Mouse (Mus musculus) lung, embryonic 14.5 days (tissue): ENCODE data around the gene Cpsf6. TPM values are rescaled to one million over a fixed set of nuclear protein-coding genes. Genes with fewer than 3 reads are reported as not detected.
A peak's percentile ranks its signal among the peaks of the same experiment; 100 is the strongest.

Source experiments
- ATAC-seq: fragments of 200-750 bp; cut with Nextera tagmentation; 2 replicates; pipeline ENCODE4 v1.8.0; 2017; ENCODE audit warnings: mild to moderate bottlenecking, moderate TSS enrichment, moderate library complexity; ENCODE audit not compliant: insufficient read depth
- DNase-seq: peaks from one replicate; pipeline ENCODE4 v3.0.0-alpha.2; 2015
- H3K27ac ChIP-seq: fragments of 300-500 bp; sonication (generic); 2 replicates; pipeline ENCODE4 v1.5.1; 2014; ENCODE audit warnings: low read depth, mild to moderate bottlenecking, moderate library complexity
- H3K27me3 ChIP-seq: fragments of 300-500 bp; sonication (generic); 2 replicates; pipeline ENCODE4 v1.6.1; 2014; ENCODE audit warnings: low read length, control low read depth; ENCODE audit not compliant: insufficient read depth
- H3K36me3 ChIP-seq: fragments of 300-500 bp; sonication (generic); 2 replicates; pipeline ENCODE4 v1.6.1; 2014; ENCODE audit warnings: control low read depth; ENCODE audit not compliant: insufficient read depth
- H3K4me1 ChIP-seq: fragments of 300-500 bp; sonication (generic); 2 replicates; pipeline ENCODE4 v1.6.1; 2014; ENCODE audit warnings: antibody characterized with exemption, control low read depth; ENCODE audit not compliant: insufficient read depth
- H3K4me2 ChIP-seq: fragments of 300-500 bp; sonication (generic); 2 replicates; pipeline ENCODE4 v1.6.1; 2014; ENCODE audit warnings: mild to moderate bottlenecking
- H3K4me3 ChIP-seq: fragments of 300-500 bp; sonication (generic); 2 replicates; pipeline ENCODE4 v1.5.1; 2014; ENCODE audit warnings: low read depth, low read length
- H3K9ac ChIP-seq: fragments of 300-500 bp; sonication (generic); 2 replicates; pipeline ENCODE4 v1.6.1; 2014
- H3K9me3 ChIP-seq: fragments of 300-500 bp; sonication (generic); 2 replicates; pipeline ENCODE4 v1.6.1; 2016; ENCODE audit warnings: low read depth, low read length, control low read depth
- CTCF ChIP-seq: IDR thresholded peaks from 2 replicates; pipeline ENCODE4 v1.5.1; 2016; ENCODE audit warnings: antibody characterized with exemption, low read depth
- WGBS: fragments of 180-500 bp; shearing (Covaris S2); extraction: QIAGEN DNeasy Blood & Tissue Kit; methylation state at CpG from one replicate; pipeline ENCODE4 v1.1.7; 2014; 5-methylcytosine and 5-hydroxymethylcytosine counted together
- polyA plus RNA-seq: library from polyadenylated mRNA; unstranded; fragments of >200 nt; fragmentation: Nextera tagmentation; extraction: Ambion mirVana; gene quantifications from 2 replicates; pipeline ENCODE4 v1.2.1, GENCODE M21; 2014

Gene Cpsf6
- polyA plus RNA-seq, 1 experiment from 2014 or later: 201 TPM

- ATAC-seq (no peak), DNase-seq (peak; percentile 71)
- TF ChIP-seq CTCF: peak; percentile 77
- Histone ChIP-seq H3K4me3 (no peak overlapping the region), H3K27me3 (no peaks in the 10 kb centered on the region), H3K9me3 (no peaks in the 10 kb centered on the region), H3K4me1 (no peaks in the 10 kb centered on the region), H3K4me2 (no peak overlapping the region), H3K27ac (no peak overlapping the region), H3K36me3 (no peaks in the 10 kb centered on the region), H3K9ac (no peak overlapping the region)
- WGBS: 63% methylated on average over 20 of the region's 20 CpGs
Observed at GRCm38 (mm10) chr10:117402403-117403333, 22.9 kb upstream of the Cpsf6 start.

DNA sequence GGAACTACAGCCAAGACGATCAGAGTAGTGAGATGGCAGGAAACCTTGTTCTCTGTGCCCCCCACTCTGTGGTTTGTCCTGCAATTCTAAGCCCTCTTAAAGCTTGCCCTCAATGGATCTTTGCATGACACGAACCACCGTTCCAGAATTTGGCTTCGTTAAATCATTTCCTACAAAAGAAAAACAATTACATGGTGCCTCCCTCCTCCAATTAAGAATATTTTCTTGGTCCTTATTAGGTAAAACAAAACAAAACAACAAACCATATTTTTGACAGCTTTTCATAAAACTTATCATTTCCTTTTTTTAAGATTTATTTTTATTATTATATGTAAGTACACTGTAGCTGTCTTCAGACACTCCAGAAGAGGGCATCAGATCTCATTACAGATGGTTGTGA lies 21.5 kb upstream of the Cpsf6 start:
- WGBS: 88% methylated on average over 4 of the region's 4 CpGs
- no peaks in the 10 kb centered on the region for H3K27me3 ChIP-seq
- H3K4me3 ChIP-seq: no peak overlapping the region
- no peak for TF ChIP-seq CTCF
- ATAC-seq (no peak), DNase-seq (no peak)
- no peak overlapping the region for H3K27ac ChIP-seq
- no peaks in the 10 kb centered on the region for H3K36me3 ChIP-seq
- no peaks in the 10 kb centered on the region for H3K9me3 ChIP-seq
- H3K4me2 ChIP-seq: no peak overlapping the region
- H3K9ac ChIP-seq: no peak overlapping the region
- no peaks in the 10 kb centered on the region for H3K4me1 ChIP-seq

DNA sequence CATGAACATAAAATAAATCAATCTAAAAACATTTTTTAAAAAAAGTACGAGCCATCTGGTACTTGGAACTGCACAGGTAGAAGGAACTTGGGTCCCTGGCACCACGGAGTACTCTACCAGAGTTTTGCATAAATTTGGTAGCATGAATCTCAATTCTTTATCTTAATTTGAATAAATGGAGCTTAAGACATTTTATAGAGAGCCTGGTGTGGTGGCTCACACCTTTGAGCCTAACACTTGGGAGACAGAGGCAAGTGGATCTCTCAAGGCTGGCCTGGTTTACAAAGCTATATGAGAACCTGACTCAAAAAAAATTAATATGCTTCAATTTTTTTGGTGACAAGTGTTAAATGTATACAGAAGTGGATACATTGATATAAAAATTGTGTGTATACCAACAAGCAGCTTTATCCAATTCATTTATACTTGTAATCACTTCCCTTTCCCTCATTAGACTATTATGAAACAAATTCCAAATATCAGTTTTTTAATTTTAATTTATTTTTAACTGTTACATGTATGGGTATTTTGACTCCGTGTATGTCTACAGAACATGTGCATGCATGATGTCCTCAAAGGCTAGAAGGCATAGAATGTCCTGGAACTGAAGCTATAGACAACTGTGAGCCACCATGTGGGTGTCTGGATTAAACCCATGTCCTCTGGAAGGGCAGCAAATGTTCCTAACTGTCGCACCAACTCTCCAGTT lies 20.6 kb upstream of the Cpsf6 start:
- 81% methylated on average over 4 of the region's 4 CpGs for WGBS
- H3K27me3 ChIP-seq: no peaks in the 10 kb centered on the region
- no peaks in the 10 kb centered on the region for H3K36me3 ChIP-seq
- H3K27ac ChIP-seq: no peak overlapping the region
- no peak overlapping the region for H3K9ac ChIP-seq
- no peak overlapping the region for H3K4me2 ChIP-seq
- no peaks in the 10 kb centered on the region for H3K9me3 ChIP-seq
- no peak for TF ChIP-seq CTCF
- ATAC-seq: no peak
- DNase-seq: no peak
- H3K4me1 ChIP-seq: no peaks in the 10 kb centered on the region
- no peak overlapping the region for H3K4me3 ChIP-seq

DNA sequence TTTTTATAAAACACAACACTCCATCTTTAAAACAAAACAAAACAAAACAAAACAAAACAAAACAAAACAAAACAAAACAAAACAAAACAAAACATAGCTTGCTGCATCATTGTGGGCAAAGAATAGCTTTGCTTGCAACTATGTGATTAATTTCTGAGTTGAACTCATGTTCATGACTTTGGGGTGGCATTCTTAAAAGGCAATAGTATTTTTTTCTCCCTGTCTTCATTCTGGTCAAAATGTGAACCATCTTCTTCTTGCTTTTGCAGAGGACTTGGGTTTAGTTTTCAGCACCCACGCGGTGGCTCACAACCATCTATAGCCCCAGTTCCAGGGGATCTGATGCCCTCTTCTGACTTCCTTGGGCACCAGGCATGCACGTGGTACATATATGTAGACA lies 20.0 kb upstream of the Cpsf6 start:
- no peaks in the 10 kb centered on the region for H3K9me3 ChIP-seq
- H3K9ac ChIP-seq: no peak overlapping the region
- 89% methylated on average over 3 of the region's 3 CpGs for WGBS
- DNase-seq (no peak), ATAC-seq (no peak)
- no peaks in the 10 kb centered on the region for H3K4me1 ChIP-seq
- TF ChIP-seq CTCF: no peak
- no peak overlapping the region for H3K27ac ChIP-seq
- H3K36me3 ChIP-seq: no peaks in the 10 kb centered on the region
- H3K27me3 ChIP-seq: no peaks in the 10 kb centered on the region
- no peak overlapping the region for H3K4me2 ChIP-seq
- H3K4me3 ChIP-seq: no peak overlapping the region

DNA sequence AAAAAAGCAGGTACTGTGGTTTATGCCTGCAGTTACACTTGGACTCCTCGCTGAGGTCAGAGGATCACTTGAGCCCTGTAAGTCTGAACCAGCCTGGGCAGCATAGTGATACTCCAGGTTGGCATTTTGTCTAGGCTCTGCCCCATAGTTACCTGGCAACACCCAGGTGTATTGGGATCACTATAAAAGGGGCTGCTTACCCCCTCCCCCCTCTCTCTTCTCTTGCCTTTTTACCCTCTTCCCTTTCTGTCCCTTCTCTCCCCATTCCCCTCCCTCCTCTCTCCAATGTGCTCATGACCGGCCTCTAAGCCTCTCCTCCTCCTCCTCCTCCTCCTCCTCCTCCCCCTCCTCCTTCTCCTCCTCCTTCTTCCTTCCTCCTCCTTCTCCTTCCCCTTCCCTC lies 19.4 kb upstream of the Cpsf6 start:
- Histone ChIP-seq H3K9ac (no peak overlapping the region), H3K9me3 (no peaks in the 10 kb centered on the region), H3K27me3 (no peaks in the 10 kb centered on the region), H3K27ac (no peak overlapping the region), H3K4me3 (no peak overlapping the region), H3K36me3 (no peaks in the 10 kb centered on the region), H3K4me2 (no peak overlapping the region), H3K4me1 (no peaks in the 10 kb centered on the region)
- no peak for TF ChIP-seq CTCF
- ATAC-seq: no peak
- DNase-seq: no peak
- WGBS: 44% methylated on average over 2 of the region's 2 CpGs

DNA sequence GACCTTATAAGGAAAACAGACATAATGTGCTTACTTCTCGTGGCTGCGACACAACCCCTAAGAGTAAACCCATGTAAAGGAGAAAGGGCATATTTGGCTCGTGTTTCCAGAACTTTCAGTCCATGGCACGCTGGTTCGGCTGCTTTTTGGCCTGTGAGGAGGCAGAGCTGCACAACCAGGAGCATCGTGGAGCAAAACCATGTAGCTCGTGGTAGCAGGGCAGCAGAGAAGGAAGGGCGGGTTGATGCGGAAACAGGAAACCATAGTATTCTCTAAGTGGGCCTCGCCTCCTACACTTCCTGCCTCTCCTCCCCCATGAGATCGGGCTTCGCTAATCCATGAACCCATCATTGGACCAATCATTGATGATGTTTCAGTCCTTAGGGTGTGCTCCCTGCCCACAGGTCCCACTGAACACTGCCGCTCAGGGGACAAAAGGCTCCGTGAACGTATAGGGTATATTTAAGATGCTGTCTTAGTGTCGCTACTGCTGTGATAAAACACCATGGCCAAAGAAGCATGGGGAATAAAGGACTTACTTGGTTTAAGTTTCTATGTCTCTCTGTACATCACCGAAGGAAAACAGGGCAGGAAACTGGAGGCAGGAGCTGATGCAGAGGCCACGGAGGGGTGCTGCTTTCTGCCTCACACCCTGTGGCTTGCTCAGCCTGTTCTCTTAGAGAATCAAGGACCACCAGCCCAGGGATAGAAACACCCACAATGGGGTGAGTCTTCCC lies 18.4 kb upstream of the Cpsf6 start:
- DNase-seq (no peak), ATAC-seq (no peak)
- no peak overlapping the region for H3K27ac ChIP-seq
- no peaks in the 10 kb centered on the region for H3K4me1 ChIP-seq
- no peak for TF ChIP-seq CTCF
- H3K4me2 ChIP-seq: no peak overlapping the region
- no peak overlapping the region for H3K4me3 ChIP-seq
- H3K36me3 ChIP-seq: no peaks in the 10 kb centered on the region
- 71% methylated on average over 18 of the region's 18 CpGs for WGBS
- H3K9ac ChIP-seq: no peak overlapping the region
- no peaks in the 10 kb centered on the region for H3K27me3 ChIP-seq
- H3K9me3 ChIP-seq: no peaks in the 10 kb centered on the region

GRCm38 (mm10) chr10:117397106-117397625 lies 17.4 kb upstream of the Cpsf6 start:
- Histone ChIP-seq H3K4me2 (peak overlapping the region; percentile 45), H3K27ac (no peak overlapping the region), H3K27me3 (no peaks in the 10 kb centered on the region), H3K9ac (no peak overlapping the region), H3K4me1 (no peaks in the 10 kb centered on the region), H3K4me3 (no peak overlapping the region), H3K36me3 (no peaks in the 10 kb centered on the region), H3K9me3 (no peaks in the 10 kb centered on the region)
- DNase-seq: no peak
- ATAC-seq: no peak
- 57% methylated on average over 10 of the region's 10 CpGs for WGBS
- TF ChIP-seq CTCF: no peak
